Mouse (Mus musculus) c-Kit-positive CD71-positive TER-119-negative erythroid progenitor cells, embryonic 14.5 days (primary cell): ENCODE results near the gene Gnai3.
A peak's percentile ranks its signal among the peaks of the same experiment; 100 is the strongest.

Source experiments
- DNase-seq: peaks from one replicate; pipeline ENCODE4 v3.0.0-alpha.2; 2013; ENCODE audit warnings: low read depth

The Gnai3 gene

GRCm38 (mm10) chr3:108164091-108164490 lies 18.1 kb upstream of the Gnai3 start:
- no peak for DNase-seq

- DNase-seq, result no peak
These were observed 12.6 kb upstream of the Gnai3 start for GRCm38 (mm10) chr3:108158383-108159037.

DNA sequence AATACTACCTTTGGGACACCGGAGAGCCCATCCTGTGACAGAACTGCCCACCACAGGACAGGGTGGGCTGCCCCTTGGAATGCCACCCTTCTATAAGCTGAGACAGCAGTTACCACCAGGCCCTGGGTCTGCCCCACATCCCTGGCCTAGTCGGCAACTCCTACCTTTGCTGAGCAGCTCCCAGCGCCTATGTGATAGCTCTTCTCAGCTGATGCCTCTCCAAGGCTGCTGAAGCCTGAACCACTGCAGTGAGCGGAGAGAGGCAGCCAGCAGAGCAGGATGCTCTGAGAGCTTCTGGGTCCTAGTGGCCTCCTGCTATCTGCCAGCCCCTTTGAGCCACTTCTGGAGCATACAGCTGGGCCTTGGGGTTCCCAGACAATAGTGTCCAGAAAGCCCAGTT lies 8.7 kb upstream of the Gnai3 start, which contains the start of gene Gpr61:
Gpr61 (minus strand) TSS at position 227 of the 400 bp plus-strand sequence.
- no peak for DNase-seq

DNA sequence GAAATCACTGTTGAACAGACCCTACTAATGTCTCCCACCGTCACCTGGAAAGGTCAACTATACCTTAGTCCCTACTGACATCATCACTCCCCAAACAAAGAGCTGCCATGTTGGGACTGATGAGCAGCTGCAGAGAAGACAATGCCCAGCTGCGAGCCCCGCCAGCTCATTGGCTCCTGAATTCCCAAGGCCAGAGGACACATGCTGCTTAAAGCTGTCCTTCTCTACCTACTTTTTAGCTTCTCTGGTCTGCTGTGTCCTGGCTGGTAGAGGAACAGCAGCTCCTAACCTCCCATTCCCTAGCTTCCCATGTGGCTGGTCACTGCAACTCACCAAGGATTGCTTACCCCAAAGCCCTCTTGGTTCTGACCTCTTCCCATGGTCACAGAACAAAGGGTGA lies 6.3 kb upstream of the Gnai3 start:
- no peak for DNase-seq

DNA sequence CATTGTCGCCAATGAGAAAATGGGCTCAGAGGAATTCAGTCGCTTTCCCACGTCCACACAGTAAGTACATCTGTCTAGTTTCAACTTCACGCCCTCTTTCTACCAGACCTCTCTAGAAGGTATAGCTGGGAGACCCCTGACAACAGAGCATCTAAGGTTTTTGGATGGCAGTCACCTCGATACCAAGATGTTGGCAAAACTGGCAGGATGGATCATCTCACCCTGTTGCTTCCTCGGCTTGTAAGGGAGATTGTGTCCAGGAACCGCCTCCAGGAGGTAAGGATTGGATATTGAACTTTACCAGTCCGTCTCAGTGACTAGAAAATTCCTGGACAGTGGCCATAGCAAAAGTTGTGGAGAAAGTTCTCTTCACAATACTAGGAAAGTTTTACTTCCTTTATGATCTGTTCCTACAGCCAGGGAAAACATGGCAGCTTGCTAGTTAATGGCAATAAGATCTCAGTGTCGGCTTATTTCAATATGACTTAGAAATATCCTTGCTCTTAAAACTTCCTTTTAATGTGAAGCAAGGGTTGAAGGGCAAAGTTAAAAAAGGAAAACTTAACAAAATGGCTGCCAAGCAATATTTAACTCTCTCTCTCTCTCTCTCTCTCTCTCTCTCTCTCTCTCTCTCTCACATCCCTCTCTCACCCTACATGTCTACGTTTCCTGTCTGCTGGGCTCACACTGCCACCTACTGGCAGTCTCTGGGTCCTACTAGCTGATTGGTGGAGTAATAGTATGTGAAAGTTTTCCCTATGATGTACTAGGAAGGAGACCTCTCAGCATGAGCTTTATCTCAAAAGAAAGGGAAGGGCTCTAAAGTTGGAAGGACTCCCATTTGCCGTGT lies 1.7 kb upstream of the Gnai3 start:
- peak; percentile 92 for DNase-seq

- no peak for DNase-seq
These were observed 725 bp upstream of the Gnai3 start for GRCm38 (mm10) chr3:108146671-108147070.

DNA sequence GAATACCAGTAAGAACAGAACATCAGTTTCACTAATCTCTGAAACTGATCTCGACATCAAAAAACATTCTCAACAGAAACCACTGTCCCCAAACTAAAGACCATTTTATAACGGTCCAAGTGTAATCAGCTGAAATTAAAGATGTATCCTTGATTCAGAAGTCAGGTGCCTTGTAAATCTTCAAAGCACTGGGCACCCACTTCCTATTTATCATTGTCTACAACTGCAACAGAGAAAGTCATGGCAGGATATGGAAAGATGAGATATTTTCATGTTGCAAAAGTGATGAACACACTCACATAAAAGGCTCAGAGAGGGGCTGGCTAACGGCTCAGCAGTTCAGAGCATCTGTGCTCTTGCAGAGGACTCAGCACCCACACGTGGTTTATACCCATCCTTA lies 5.2 kb downstream of the Gnai3 start:
- no peak for DNase-seq

DNA sequence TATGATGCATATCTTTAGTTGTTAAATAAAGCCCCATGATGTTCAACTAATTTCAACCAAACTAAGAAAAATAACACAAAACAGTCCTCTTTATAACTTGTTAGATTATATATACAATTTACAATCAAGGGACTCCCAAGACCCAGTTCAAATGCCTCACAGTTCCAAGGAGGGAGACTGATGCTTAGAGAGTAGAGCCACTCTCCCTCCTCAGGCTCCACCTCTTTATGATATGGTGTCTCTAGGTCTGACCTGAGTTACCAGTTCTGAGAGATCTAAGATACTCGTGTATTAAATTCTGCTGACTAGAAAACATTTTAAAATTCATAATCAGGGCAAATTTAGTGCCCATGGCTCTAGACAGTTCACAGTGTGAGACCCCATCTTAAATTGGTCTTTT lies 6.8 kb downstream of the Gnai3 start:
- DNase-seq, result no peak

DNA sequence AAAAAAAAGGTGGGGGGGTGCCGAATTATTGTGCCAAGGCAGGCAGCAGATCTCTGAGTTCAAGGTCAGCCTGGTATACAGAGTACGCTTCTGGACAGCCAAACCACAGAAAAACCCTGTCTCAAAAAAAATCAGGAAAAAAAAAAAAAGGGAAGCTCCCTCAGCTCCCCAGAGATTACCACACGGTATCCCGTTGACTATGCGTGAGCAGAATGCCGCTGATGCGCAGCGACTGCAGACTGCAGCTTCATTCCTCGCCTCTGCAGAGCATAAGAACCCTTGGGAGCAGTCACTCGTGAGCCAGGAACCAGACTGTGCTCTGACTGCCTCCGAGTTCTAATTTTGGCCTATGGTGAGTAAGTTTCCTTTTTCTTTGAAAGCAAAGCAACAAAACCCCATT lies 11.2 kb downstream of the Gnai3 start:
- DNase-seq, result no peak

GRCm38 (mm10) chr3:108132484-108132883 lies 13.5 kb downstream of the Gnai3 start:
- no peak for DNase-seq

DNA sequence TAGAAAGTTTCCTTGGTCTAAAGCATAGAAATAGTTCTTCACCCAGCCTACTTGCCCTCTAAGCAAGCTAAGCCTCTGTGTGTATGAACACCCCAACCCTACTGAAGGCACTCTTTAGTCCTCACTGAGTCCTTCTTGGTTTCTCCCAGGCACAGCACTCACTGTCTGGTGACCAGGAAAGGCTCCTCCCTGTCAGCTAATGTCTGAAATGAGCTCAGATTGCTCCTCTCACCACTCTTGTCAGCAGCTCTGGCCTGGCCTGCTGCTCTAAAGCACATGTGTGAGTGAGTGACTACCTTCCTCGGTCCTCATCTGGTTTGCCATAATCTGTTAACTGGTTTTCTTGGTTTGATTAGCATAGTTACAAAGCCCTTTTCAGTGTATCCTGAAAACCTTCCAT lies 14.1 kb downstream of the Gnai3 start:
- DNase-seq, result no peak

GRCm38 (mm10) chr3:108131216-108131615 lies 14.7 kb downstream of the Gnai3 start:
- no peak for DNase-seq

DNA sequence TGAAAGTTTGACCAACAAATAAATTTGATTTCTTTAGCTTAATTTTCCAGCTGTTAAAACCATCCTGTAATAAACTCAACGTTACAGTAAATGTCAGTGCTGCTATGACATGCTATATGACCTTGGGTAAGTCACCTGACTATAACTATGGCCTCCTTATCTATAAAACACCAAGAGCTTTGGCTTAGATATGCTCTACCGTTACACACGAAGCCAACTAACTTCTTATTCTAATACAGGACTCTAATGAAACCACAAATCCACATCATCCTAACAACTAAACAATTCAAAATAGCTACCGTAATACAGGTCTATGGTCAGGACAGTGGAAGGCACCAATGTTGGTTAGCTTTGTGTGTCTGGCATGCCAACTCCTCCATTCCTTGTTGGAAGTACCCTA lies 16.1 kb downstream of the Gnai3 start:
- DNase-seq, result no peak

DNA sequence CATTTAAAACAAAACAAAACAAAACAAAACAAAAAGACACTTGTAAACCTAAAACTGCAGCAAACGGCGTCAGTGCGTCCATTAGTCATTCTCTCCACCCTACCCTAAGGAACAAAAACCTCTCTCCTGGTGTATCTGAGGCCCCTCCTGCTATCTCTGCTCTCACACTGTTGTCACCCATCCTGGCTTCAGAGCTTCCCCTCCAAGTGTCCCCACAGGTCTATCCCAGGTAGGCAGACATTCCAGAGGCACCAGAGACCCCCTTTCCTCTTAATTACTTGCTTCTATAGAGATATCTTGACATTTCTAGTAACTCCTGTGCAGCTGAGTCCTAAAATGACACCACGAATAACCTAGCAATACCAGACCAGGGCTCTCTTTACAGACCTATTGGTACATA lies 16.6 kb downstream of the Gnai3 start:
- DNase-seq, result no peak

GRCm38 (mm10) chr3:108128520-108128919 lies 17.4 kb downstream of the Gnai3 start:
- no peak for DNase-seq

- DNase-seq, result no peak
These were observed 19.6 kb downstream of the Gnai3 start for GRCm38 (mm10) chr3:108126327-108126726.

DNA sequence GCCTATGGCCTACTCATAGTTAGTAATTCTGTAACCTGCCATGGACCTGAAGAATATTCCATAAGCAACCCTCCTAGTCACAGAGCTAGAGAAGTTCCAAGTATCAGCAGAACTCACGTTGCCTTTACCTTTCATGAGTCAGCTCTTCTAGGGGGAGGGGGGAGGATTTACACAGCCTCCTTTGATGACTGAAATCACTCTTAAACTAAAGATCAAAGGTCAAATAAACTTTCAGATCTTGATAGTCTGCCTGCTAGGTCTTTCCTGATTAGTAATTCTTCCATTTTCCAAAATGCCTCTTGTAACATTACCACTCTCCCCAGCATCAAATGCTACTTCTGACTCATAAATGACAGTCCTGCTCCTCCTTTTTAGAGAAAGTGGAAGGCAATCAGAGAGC lies 21.8 kb downstream of the Gnai3 start:
- DNase-seq, result no peak

DNA sequence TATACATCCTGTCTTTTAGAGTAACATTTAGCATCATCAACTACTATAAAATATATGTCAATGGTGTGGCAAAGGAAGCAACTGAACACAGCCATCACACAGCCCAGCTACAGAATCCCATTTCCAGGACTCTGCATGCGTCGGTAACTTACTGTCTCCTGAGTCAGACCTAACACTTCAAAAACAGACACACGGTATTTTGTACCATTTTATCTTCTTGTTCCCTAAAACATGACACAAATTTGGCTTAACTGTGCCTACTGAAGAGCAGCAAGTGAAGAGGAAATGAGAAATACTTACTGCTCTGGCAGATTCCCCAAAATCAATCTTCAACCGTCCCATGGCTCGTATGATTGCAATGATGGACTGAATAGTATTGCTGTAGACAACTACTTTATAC lies 22.7 kb downstream of the Gnai3 start:
- no peak for DNase-seq

DNA sequence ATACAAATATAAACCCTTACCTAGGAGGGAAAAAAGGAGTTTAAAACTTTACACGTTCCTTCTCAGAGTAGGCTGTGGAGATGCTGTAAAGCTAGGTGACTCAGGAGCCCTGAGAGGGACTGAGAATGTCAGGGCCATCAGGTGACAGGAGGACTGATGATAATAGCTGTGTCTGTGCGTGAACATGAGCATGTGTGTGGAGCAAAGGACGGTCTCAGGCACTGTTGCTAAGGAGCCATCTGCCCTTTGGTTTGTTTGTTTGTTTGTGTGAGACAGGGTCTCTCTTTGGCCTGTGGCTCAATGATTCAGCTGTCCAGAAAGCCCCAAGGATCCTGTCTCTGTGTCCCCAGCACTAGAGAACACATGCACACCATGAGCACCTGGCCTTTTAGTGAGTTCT lies 24.8 kb downstream of the Gnai3 start:
- no peak for DNase-seq

- no peak for DNase-seq
These were observed 28.5 kb downstream of the Gnai3 start for GRCm38 (mm10) chr3:108117465-108117864.

GRCm38 (mm10) chr3:108113591-108114289 lies 32.2 kb downstream of the Gnai3 start:
- DNase-seq, result no peak

- no peak for DNase-seq
These were observed 33.3 kb downstream of the Gnai3 start for GRCm38 (mm10) chr3:108112666-108113065.

GRCm38 (mm10) chr3:108112246-108112645 lies 33.7 kb downstream of the Gnai3 start:
- DNase-seq, result no peak
